Mouse (Mus musculus): ENCODE results near the gene Nckap1l. TPM values are rescaled to one million over a fixed set of nuclear protein-coding genes. Genes with fewer than 3 reads are reported as not detected.

Nckap1l gene
- total RNA-seq, 1 experiment: 11.0 TPM

- no peak for DNase-seq (ENCODE audit: low read depth, low spot score)
- Histone ChIP-seq H3K36me3 (ENCODE audit: control insufficient read depth, insufficient read depth, low read length, poor library complexity, severe bottlenecking) (peaks cover 20% of the 10 kb centered on the region; the same call in 1 of the 2 replicates), H3K9ac (ENCODE audit: insufficient read depth, low read depth, low read length, poor library complexity, severe bottlenecking) (no peak overlapping the region), H3K4me1 (ENCODE audit: control insufficient read depth in 2 of 2, insufficient read depth in 2 of 2, low read length in 2 of 2, poor library complexity in 1 of 2) (peaks cover 12 to 37% of the 10 kb centered on the region in 2 experiments; a peak in 3 of 4 replicates), H3K27ac (ENCODE audit: insufficient read depth, low read depth, low read length, poor library complexity, severe bottlenecking) (no peak overlapping the region), H3K4me3 (ENCODE audit: insufficient read depth in 1 of 2, low read depth in 1 of 2, low read length in 2 of 2, poor library complexity in 1 of 2, severe bottlenecking in 1 of 2) (no peak overlapping the region), H3K9me3 (ENCODE audit: control insufficient read depth, insufficient read depth, low read depth, low read length) (no peaks in the 10 kb centered on the region)
- TF ChIP-seq MAFK (IDR thresholded peaks at IDR 0.05; ENCODE audit: insufficient read depth, low read depth, low read length): no peak
- TF ChIP-seq HCFC1 (IDR thresholded peaks at IDR 0.05; ENCODE audit: borderline replicate concordance, insufficient read depth, low read length): no peak
- TF ChIP-seq ZC3H11A (IDR thresholded peaks at IDR 0.05; ENCODE audit: borderline replicate concordance, low read depth, low read length): no peak
- TF ChIP-seq CHD2 (IDR thresholded peaks at IDR 0.05; ENCODE audit: low read depth, low read length): no peak
- no peak for TF ChIP-seq ZNF384 (IDR thresholded peaks at IDR 0.05; ENCODE audit: low read depth, low read length)
- in situ Hi-C loops (cut with MboI; ENCODE audit: low sequenced_read_pairs in 2 of 2, unreplicated experiment in 2 of 2): no loop called here
Measured at GRCm38 (mm10) chr15:103523156-103523555, 69.6 kb downstream of the Nckap1l start.

- H3K27ac ChIP-seq (ENCODE audit: insufficient read depth, low read depth, low read length, poor library complexity, severe bottlenecking): no peak overlapping the region
- in situ Hi-C loops (cut with MboI; ENCODE audit: low sequenced_read_pairs in 2 of 2, unreplicated experiment in 2 of 2): no loop called here
- H3K36me3 ChIP-seq (ENCODE audit: control insufficient read depth, insufficient read depth, low read length, poor library complexity, severe bottlenecking): peaks cover 12% of the 10 kb centered on the region; the same call in 1 of the 2 replicates
- no peak overlapping the region for H3K9ac ChIP-seq (ENCODE audit: insufficient read depth, low read depth, low read length, poor library complexity, severe bottlenecking)
- no peak for TF ChIP-seq HCFC1 (IDR thresholded peaks at IDR 0.05; ENCODE audit: borderline replicate concordance, insufficient read depth, low read length)
- TF ChIP-seq ZC3H11A (IDR thresholded peaks at IDR 0.05; ENCODE audit: borderline replicate concordance, low read depth, low read length): peak; percentile 46; the same call in 1 of the 2 replicates
- peaks cover 0 to 10% of the 10 kb centered on the region in 2 experiments; a peak in 1 of 4 replicates for H3K4me1 ChIP-seq (ENCODE audit: control insufficient read depth in 2 of 2, insufficient read depth in 2 of 2, low read length in 2 of 2, poor library complexity in 1 of 2)
- no peaks in the 10 kb centered on the region for H3K9me3 ChIP-seq (ENCODE audit: control insufficient read depth, insufficient read depth, low read depth, low read length)
- DNase-seq (ENCODE audit: low read depth, low spot score): peak; percentile 68
- H3K4me3 ChIP-seq (ENCODE audit: insufficient read depth in 1 of 2, low read depth in 1 of 2, low read length in 2 of 2, poor library complexity in 1 of 2, severe bottlenecking in 1 of 2): no peak overlapping the region
Measured at GRCm38 (mm10) chr15:103530372-103530771, 76.8 kb downstream of the Nckap1l start.

- DNase-seq (ENCODE audit: low read depth, low spot score): no peak
- Histone ChIP-seq H3K27ac (ENCODE audit: insufficient read depth, low read depth, low read length, poor library complexity, severe bottlenecking) (no peak overlapping the region), H3K9ac (ENCODE audit: insufficient read depth, low read depth, low read length, poor library complexity, severe bottlenecking) (no peak overlapping the region), H3K36me3 (ENCODE audit: control insufficient read depth, insufficient read depth, low read length, poor library complexity, severe bottlenecking) (no peaks in the 10 kb centered on the region; the same call in 1 of the 2 replicates), H3K4me1 (ENCODE audit: control insufficient read depth in 2 of 2, insufficient read depth in 2 of 2, low read length in 2 of 2, poor library complexity in 1 of 2) (peaks cover 0 to 19% of the 10 kb centered on the region in 2 experiments; a peak in 2 of 4 replicates), H3K4me3 (ENCODE audit: insufficient read depth in 1 of 2, low read depth in 1 of 2, low read length in 2 of 2, poor library complexity in 1 of 2, severe bottlenecking in 1 of 2) (no peak overlapping the region), H3K9me3 (ENCODE audit: control insufficient read depth, insufficient read depth, low read depth, low read length) (no peaks in the 10 kb centered on the region)
- TF ChIP-seq MAFK (IDR thresholded peaks at IDR 0.05; ENCODE audit: insufficient read depth, low read depth, low read length) (peak; percentile 97), HCFC1 (IDR thresholded peaks at IDR 0.05; ENCODE audit: borderline replicate concordance, insufficient read depth, low read length) (no peak)
- in situ Hi-C loops (cut with MboI; ENCODE audit: low sequenced_read_pairs in 2 of 2, unreplicated experiment in 2 of 2): no loop called here
Measured at GRCm38 (mm10) chr15:103534054-103534620, 80.5 kb downstream of the Nckap1l start.

- Histone ChIP-seq H3K9me3 (ENCODE audit: control insufficient read depth, insufficient read depth, low read depth, low read length) (no peaks in the 10 kb centered on the region), H3K4me1 (ENCODE audit: control insufficient read depth in 2 of 2, insufficient read depth in 2 of 2, low read length in 2 of 2, poor library complexity in 1 of 2) (peaks cover 0 to 21% of the 10 kb centered on the region in 2 experiments; a peak in 2 of 4 replicates), H3K4me3 (ENCODE audit: insufficient read depth in 1 of 2, low read depth in 1 of 2, low read length in 2 of 2, poor library complexity in 1 of 2, severe bottlenecking in 1 of 2) (no peak overlapping the region), H3K9ac (ENCODE audit: insufficient read depth, low read depth, low read length, poor library complexity, severe bottlenecking) (no peak overlapping the region), H3K27ac (ENCODE audit: insufficient read depth, low read depth, low read length, poor library complexity, severe bottlenecking) (no peak overlapping the region), H3K36me3 (ENCODE audit: control insufficient read depth, insufficient read depth, low read length, poor library complexity, severe bottlenecking) (no peaks in the 10 kb centered on the region; the same call in 1 of the 2 replicates)
- TF ChIP-seq ZNF384 (IDR thresholded peaks at IDR 0.05; ENCODE audit: low read depth, low read length): no peak
- no peak for TF ChIP-seq HCFC1 (IDR thresholded peaks at IDR 0.05; ENCODE audit: borderline replicate concordance, insufficient read depth, low read length)
- TF ChIP-seq MAFK (IDR thresholded peaks at IDR 0.05; ENCODE audit: insufficient read depth, low read depth, low read length): no peak
- TF ChIP-seq CHD2 (IDR thresholded peaks at IDR 0.05; ENCODE audit: low read depth, low read length): no peak
- TF ChIP-seq ZC3H11A (IDR thresholded peaks at IDR 0.05; ENCODE audit: borderline replicate concordance, low read depth, low read length): no peak
- DNase-seq (ENCODE audit: low read depth, low spot score): no peak
- in situ Hi-C loops (cut with MboI; ENCODE audit: low sequenced_read_pairs in 2 of 2, unreplicated experiment in 2 of 2): no loop called here
Measured at GRCm38 (mm10) chr15:103535030-103535429, 81.4 kb downstream of the Nckap1l start.

GRCm38 (mm10) chr15:103535786-103536185 lies 82.2 kb downstream of the Nckap1l start:
- H3K4me3 ChIP-seq (ENCODE audit: insufficient read depth in 1 of 2, low read depth in 1 of 2, low read length in 2 of 2, poor library complexity in 1 of 2, severe bottlenecking in 1 of 2): no peak overlapping the region
- H3K27ac ChIP-seq (ENCODE audit: insufficient read depth, low read depth, low read length, poor library complexity, severe bottlenecking): no peak overlapping the region
- in situ Hi-C loops (cut with MboI; ENCODE audit: low sequenced_read_pairs in 2 of 2, unreplicated experiment in 2 of 2): no loop called here
- H3K9me3 ChIP-seq (ENCODE audit: control insufficient read depth, insufficient read depth, low read depth, low read length): no peaks in the 10 kb centered on the region
- no peak for DNase-seq (ENCODE audit: low read depth, low spot score)
- no peaks in the 10 kb centered on the region; the same call in 1 of the 2 replicates for H3K36me3 ChIP-seq (ENCODE audit: control insufficient read depth, insufficient read depth, low read length, poor library complexity, severe bottlenecking)
- no peak overlapping the region for H3K9ac ChIP-seq (ENCODE audit: insufficient read depth, low read depth, low read length, poor library complexity, severe bottlenecking)
- peaks cover 0 to 19% of the 10 kb centered on the region in 2 experiments; a peak in 2 of 4 replicates for H3K4me1 ChIP-seq (ENCODE audit: control insufficient read depth in 2 of 2, insufficient read depth in 2 of 2, low read length in 2 of 2, poor library complexity in 1 of 2)
- TF ChIP-seq CHD2 (IDR thresholded peaks at IDR 0.05; ENCODE audit: low read depth, low read length): no peak
- TF ChIP-seq ZC3H11A (IDR thresholded peaks at IDR 0.05; ENCODE audit: borderline replicate concordance, low read depth, low read length): no peak
- no peak for TF ChIP-seq ZNF384 (IDR thresholded peaks at IDR 0.05; ENCODE audit: low read depth, low read length)
